Mouse (Mus musculus): ENCODE results near the gene Pafah1b2.

- TF ChIP-seq CTCF (IDR thresholded peaks at IDR 0.05) (peak; percentile 25; the same call in 1 of the 2 replicates), EP300 (IDR thresholded peaks at IDR 0.05) (no peak)
Measured at GRCm38 (mm10) chr9:45955107-45955963, 57.2 kb downstream of the Pafah1b2 start, which contains the start of gene Sidt2.

All from lung, postnatal 0 days (tissue).